Mouse (Mus musculus) cerebellum, postnatal 4 days (tissue): ENCODE measurements around the gene Hoxc12.

ENCODE experiments used
- DNase-seq, 2 experiments: peaks; one replicate each; pipeline ENCODE4 v3.0.0; 2022; ENCODE audit warnings: low spot score in 2 of 2, mixed read lengths in 1 of 2

The Hoxc12 gene

GRCm38 (mm10) chr15:102937036-102937666 is 594 bp downstream of the Hoxc12 start:
- DNase-seq: no peak

GRCm38 (mm10) chr15:102939256-102940155 is 2.9 kb downstream of the Hoxc12 start:
- no peak for DNase-seq

GRCm38 (mm10) chr15:102942739-102943467 is 6.3 kb downstream of the Hoxc12 start:
- DNase-seq: no peak

GRCm38 (mm10) chr15:102943468-102943813 is 6.9 kb downstream of the Hoxc12 start:
- DNase-seq: no peak

- DNase-seq: no peak
These were observed 8.9 kb downstream of the Hoxc12 start for GRCm38 (mm10) chr15:102945185-102946077.

- DNase-seq: no peak
These were observed 10.7 kb downstream of the Hoxc12 start for GRCm38 (mm10) chr15:102947276-102947675.

GRCm38 (mm10) chr15:102948842-102949241 is 12.3 kb downstream of the Hoxc12 start:
- no peak for DNase-seq

GRCm38 (mm10) chr15:102949696-102950095 is 13.1 kb downstream of the Hoxc12 start:
- DNase-seq: no peak

GRCm38 (mm10) chr15:102950877-102951276 is 14.3 kb downstream of the Hoxc12 start:
- DNase-seq: no peak

- DNase-seq: no peak
These were observed 17.0 kb downstream of the Hoxc12 start for GRCm38 (mm10) chr15:102953561-102953960.

GRCm38 (mm10) chr15:102954192-102955006 is 17.8 kb downstream of the Hoxc12 start, which contains the start of gene Hoxc11:
Gene Hoxc11, plus strand, starts transcription at chr15:102954427.
- no peak for DNase-seq

GRCm38 (mm10) chr15:102955007-102955382 is 18.4 kb downstream of the Hoxc12 start:
- no peak for DNase-seq

- DNase-seq: no peak
These were observed 19.5 kb downstream of the Hoxc12 start for GRCm38 (mm10) chr15:102955833-102956640.

- no peak for DNase-seq
These were observed 20.3 kb downstream of the Hoxc12 start for GRCm38 (mm10) chr15:102956906-102957305.

- DNase-seq: no peak
These were observed 23.2 kb downstream of the Hoxc12 start for GRCm38 (mm10) chr15:102959663-102960191.

- no peak for DNase-seq
These were observed 25.2 kb downstream of the Hoxc12 start for GRCm38 (mm10) chr15:102961728-102962127.

- DNase-seq: no peak
These were observed 25.9 kb downstream of the Hoxc12 start for GRCm38 (mm10) chr15:102962492-102962891.

GRCm38 (mm10) chr15:102963259-102963658 is 26.7 kb downstream of the Hoxc12 start:
- no peak for DNase-seq
